Mouse (Mus musculus) C3H10T1/2 (cell line): ENCODE results near the gene Tmem178. TPM values are rescaled to one million over a fixed set of nuclear protein-coding genes. Genes with fewer than 3 reads are reported as not detected.

Experiments used
- polyA plus RNA-seq, 2 experiments: library from polyadenylated mRNA; unstranded; fragments of >200 nt; fragmentation: generic; extraction: Trizol; gene quantifications; one replicate each; pipeline ENCODE4 v1.2.1; 2012; ENCODE audit warnings: missing spikeins in 2 of 2

Tmem178 gene
- polyA plus RNA-seq = not detected

DNA sequence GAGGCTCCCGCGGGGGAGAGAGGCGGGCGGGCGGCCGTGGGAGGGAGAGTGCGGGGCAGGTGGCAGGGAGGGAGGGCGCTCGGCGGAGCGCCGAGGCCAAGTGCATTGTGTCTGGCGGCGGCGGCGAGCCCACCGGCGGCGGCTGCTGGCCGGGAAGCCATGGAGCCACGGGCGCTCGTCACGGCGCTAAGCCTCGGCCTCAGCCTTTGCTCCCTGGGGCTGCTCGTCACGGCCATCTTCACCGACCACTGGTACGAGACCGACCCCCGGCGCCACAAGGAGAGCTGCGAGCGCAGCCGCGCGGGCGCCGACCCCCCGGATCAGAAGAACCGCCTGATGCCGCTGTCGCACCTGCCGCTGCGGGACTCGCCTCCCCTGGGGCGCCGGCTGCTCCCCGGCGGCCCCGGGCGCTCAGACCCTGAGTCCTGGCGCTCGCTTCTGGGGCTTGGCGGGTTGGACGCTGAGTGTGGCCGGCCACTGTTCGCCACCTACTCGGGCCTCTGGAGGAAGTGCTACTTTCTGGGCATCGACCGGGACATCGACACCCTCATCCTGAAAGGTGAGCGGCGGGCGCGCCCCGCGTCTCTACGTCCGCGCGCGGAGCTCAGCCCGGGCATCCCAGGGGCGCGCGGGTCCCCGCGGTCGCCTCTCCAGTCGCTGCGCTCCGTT is at the start of gene Tmem178:
Gene Tmem178, plus strand, starts transcription at position 103 of the 669 bp plus-strand sequence.

Other genes with a start within 250 kb of the Tmem178 start
- 1 to 10 TPM in 1 of 2 experiments, under 1 TPM in 1; 0.29 to 6.5 TPM for gene Map4k3, start 216.1 kb upstream of the Tmem178 start, polyA plus RNA-seq
- gene Thumpd2, start 120.5 kb downstream of the Tmem178 start, polyA plus RNA-seq = 1 to 10 TPM in 1 of 2 experiments, under 1 TPM in 1; 0.59 to 4.6 TPM